Mouse (Mus musculus): ENCODE results near the gene Fcer1g. TPM values are rescaled to one million over a fixed set of nuclear protein-coding genes. Genes with fewer than 3 reads are reported as not detected.

Gene Fcer1g
- polyA plus RNA-seq, 1 experiment from 2014 or later, result 28.0 TPM

DNA sequence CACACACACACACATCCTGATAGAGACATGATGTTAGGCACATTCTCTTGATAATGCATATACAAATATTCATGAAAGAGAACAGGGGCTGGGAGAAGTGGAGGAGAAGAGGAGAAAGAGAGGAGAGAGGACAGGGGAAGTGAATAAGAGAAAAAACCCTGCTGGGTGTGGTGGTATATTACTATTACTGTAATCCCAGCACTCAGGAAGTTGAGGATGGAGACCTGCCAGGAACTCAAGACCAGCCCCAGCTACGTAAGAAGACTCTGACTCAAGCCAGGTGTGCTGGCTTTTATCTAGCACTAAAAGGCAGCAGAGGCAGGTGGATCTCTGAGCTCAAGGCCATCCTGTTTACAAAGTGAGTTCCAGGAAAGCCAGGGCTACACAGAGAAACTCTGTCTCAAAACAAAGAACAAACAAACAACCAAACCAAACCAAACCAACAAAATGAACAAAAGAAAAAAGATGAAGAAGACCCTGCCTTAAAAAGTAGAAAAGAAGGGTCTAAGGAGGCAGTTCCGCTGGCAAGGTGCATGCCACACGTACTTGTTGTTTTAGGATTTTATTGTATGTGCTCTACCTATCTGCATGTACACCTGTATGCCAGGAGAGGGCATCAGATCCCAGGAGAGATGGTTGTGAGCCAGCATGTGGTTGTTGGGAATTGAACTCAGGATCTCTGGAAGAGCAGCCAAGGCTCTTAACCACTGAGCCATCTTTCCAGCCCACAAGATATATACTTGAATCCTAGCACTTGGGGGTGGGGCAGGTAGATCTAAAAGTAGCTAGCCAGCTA, 29.7 kb upstream of the Fcer1g start:
- Histone ChIP-seq H3K9me3 (replicated peaks) (no peaks in the 10 kb centered on the region), H3K4me1 (replicated peaks) (peaks cover 22% of the 10 kb centered on the region), H3K4me3 (no peak overlapping the region), H3K27me3 (no peaks in the 10 kb centered on the region), H3K36me3 (no peaks in the 10 kb centered on the region), H3K9ac (no peak overlapping the region), H3K4me2 (peak overlapping the region; percentile 67), H3K27ac (peak overlapping the region; percentile 96)
- ATAC-seq (replicated peaks; ENCODE audit: insufficient number of reproducible peaks, insufficient read depth, low FRiP score, low read depth), result no peak; the same call in 1 of the 2 replicates
- WGBS, result 70% methylated on average over 3 of the region's 3 CpGs

DNA sequence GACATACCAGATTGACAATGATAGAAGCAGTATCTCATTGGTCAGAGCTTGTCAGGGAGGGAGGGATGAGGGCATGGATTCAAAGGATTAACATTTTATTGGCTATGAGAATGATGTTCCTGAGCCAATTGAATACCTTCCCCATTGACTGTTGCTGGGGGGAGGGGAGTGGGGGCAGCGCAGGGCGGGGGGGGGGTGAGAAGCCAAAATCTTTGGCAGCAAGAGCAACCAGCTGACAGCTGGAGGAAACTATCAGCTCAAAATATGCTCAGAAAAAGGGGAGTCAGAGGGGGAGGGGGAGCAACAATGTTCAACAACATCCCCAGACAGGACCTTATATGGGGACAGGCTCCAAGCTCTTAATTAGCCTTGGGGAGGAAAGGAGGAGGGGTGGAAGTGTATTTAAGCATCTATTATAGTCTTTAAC, 29.0 kb upstream of the Fcer1g start:
- Histone ChIP-seq H3K4me1 (replicated peaks) (peaks cover 23% of the 10 kb centered on the region), H3K4me3 (peak overlapping the region; percentile 34; the same call in 1 of the 2 replicates), H3K9ac (no peak overlapping the region), H3K9me3 (replicated peaks) (no peaks in the 10 kb centered on the region), H3K27ac (peak overlapping the region; percentile 96), H3K4me2 (peak overlapping the region; percentile 67), H3K36me3 (no peaks in the 10 kb centered on the region), H3K27me3 (no peaks in the 10 kb centered on the region)
- WGBS, result 0% methylated on average over 2 of the region's 2 CpGs
- ATAC-seq (replicated peaks; ENCODE audit: insufficient number of reproducible peaks, insufficient read depth, low FRiP score, low read depth), result peak; percentile 84

DNA sequence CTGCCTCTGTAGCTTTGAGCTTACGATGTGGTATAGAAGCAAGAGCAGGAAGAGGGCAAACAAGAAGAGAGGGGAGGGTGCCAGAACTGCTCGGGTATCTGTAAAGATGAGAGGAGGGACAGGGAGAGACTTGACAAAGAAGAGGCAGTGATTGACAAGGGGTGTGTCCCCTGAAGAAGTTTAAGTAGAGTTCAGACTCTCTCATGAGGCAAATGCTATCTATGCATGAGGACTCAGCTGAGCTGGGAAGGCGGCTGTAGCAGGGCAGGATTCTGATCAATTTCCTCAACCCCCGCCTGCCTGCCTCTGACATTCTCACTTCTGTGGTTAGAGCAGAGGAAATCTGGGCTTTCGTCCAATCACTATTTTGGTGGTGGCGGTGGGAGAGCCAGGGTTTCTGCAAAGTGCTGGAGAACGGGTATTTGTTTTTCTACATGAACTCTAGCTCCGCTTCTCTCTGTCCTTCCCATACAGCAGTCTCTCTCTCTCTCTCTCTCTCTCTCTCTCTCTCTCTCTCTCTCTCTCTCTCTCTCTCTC, 28.5 kb upstream of the Fcer1g start:
- ATAC-seq (replicated peaks; ENCODE audit: insufficient number of reproducible peaks, insufficient read depth, low FRiP score, low read depth), result peak; percentile 83
- Histone ChIP-seq H3K27me3 (no peaks in the 10 kb centered on the region), H3K9me3 (replicated peaks) (no peaks in the 10 kb centered on the region), H3K36me3 (no peaks in the 10 kb centered on the region; the same call in 1 of the 2 replicates), H3K4me1 (replicated peaks) (peaks cover 23% of the 10 kb centered on the region), H3K9ac (peak overlapping the region; percentile 34; the same call in 1 of the 2 replicates), H3K27ac (peak overlapping the region; percentile 96), H3K4me3 (peak overlapping the region; percentile 34), H3K4me2 (peak overlapping the region; percentile 67)
- WGBS, result 1% methylated on average over 8 of the region's 8 CpGs

DNA sequence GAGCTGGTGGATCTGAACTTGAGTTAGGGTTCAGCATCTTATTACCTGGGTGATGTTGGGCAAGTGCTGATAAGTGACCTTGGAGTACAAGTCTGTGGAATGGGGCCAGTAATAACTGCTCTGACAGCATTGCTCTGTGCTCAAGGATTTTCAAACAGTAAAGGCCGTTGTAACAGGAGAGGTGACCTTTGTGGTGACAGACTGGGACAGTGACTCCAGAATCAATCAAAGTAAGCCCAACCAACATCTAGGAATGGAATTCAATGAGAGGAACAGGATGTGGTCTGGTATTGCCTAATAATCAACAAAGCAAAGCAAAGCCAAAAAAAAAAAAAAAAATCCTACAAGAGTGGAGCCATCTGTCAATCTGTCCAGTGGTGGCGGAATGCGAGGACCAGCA, 26.2 kb upstream of the Fcer1g start:
- H3K4me1 ChIP-seq (replicated peaks), result peaks cover 23% of the 10 kb centered on the region
- no peak overlapping the region for H3K4me2 ChIP-seq
- H3K9ac ChIP-seq, result no peak overlapping the region
- no peak for ATAC-seq (replicated peaks; ENCODE audit: insufficient number of reproducible peaks, insufficient read depth, low FRiP score, low read depth)
- H3K9me3 ChIP-seq (replicated peaks), result no peaks in the 10 kb centered on the region
- H3K27me3 ChIP-seq, result no peaks in the 10 kb centered on the region
- H3K4me3 ChIP-seq, result no peak overlapping the region
- no peaks in the 10 kb centered on the region; the same call in 1 of the 2 replicates for H3K36me3 ChIP-seq
- WGBS, result 67% methylated on average over 3 of the region's 3 CpGs
- H3K27ac ChIP-seq, result no peak overlapping the region

DNA sequence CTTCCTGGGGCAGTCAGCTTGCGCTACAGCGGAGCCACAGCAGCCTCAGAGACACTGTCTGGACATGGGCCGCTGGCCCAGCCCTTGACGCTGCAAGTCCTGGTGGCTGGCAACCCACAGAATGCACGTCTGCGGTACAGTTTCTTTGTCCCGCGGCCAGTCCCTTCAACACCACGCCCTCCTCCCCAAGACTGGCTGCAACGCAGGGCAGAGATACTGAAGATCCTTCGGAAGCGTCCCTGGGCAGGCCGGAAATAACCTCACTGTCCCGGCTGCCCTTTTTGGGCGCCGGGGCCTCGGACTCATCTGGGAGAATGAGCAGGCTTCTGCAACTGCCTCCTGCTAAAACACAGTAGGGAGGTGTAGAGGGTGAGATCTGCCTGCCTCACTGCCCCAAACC, 24.8 kb upstream of the Fcer1g start:
- peaks cover 21% of the 10 kb centered on the region for H3K4me1 ChIP-seq (replicated peaks)
- no peak overlapping the region for H3K4me3 ChIP-seq
- no peaks in the 10 kb centered on the region for H3K9me3 ChIP-seq (replicated peaks)
- WGBS, result 55% methylated on average over 17 of the region's 17 CpGs
- no peaks in the 10 kb centered on the region; the same call in 1 of the 2 replicates for H3K36me3 ChIP-seq
- no peak overlapping the region for H3K27ac ChIP-seq
- ATAC-seq (replicated peaks; ENCODE audit: insufficient number of reproducible peaks, insufficient read depth, low FRiP score, low read depth), result no peak
- H3K4me2 ChIP-seq, result no peak overlapping the region
- no peak overlapping the region for H3K9ac ChIP-seq
- no peaks in the 10 kb centered on the region for H3K27me3 ChIP-seq

DNA sequence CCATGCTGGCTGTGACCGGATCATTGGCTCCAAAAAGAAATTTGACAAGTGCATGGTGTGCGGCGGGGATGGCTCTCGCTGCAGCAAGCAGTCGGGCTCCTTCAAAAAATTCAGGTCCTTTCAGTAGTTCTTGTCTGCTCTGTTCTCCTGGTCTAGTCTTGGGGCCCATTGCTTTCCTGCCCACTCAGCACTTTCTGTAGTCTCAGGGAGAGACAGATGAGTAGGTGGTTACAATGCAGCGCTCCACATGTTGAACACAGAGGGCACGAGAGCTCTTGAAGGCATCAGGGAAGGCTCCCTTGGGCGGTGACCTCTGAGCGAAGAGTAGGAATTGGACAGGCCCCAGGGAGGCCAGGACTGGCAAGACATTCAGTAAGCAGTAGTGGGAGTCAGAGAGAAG, 23.6 kb upstream of the Fcer1g start:
- Histone ChIP-seq H3K4me2 (no peak overlapping the region), H3K36me3 (no peaks in the 10 kb centered on the region; the same call in 1 of the 2 replicates), H3K27ac (no peak overlapping the region), H3K9me3 (replicated peaks) (no peaks in the 10 kb centered on the region), H3K27me3 (no peaks in the 10 kb centered on the region), H3K9ac (no peak overlapping the region), H3K4me1 (replicated peaks) (peaks cover 17% of the 10 kb centered on the region), H3K4me3 (no peak overlapping the region)
- WGBS, result 83% methylated on average over 9 of the region's 9 CpGs
- no peak for ATAC-seq (replicated peaks; ENCODE audit: insufficient number of reproducible peaks, insufficient read depth, low FRiP score, low read depth)

DNA sequence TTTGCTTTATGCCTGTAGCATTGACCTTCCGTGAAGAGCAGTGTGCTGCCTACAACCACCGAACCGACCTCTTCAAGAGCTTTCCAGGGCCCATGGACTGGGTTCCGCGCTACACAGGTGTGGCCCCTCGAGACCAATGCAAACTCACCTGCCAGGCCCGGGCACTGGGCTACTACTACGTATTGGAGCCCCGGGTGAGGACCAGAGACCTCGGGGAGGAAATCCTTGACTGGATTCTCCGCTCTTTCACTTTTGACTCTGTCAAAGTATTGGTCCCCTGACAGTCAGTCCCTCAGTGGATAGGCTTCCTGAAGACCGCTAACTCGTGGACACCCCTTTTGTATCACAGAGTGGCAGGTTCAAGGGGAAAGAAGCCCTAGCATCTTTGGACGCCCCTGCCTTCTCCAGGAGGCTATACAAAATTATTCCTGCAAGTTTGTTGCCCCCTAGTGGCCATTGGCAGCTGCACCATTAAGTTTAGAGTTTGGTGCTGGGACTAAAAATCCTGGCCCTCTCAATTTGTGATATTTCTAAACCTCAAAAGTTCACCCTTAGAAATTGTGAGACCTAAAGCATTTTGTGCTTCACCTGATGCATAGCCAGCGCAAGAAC, 22.9 kb upstream of the Fcer1g start:
- no peak overlapping the region for H3K9ac ChIP-seq
- H3K27me3 ChIP-seq, result no peaks in the 10 kb centered on the region
- H3K4me3 ChIP-seq, result no peak overlapping the region
- no peak overlapping the region for H3K27ac ChIP-seq
- H3K4me2 ChIP-seq, result no peak overlapping the region
- no peaks in the 10 kb centered on the region for H3K9me3 ChIP-seq (replicated peaks)
- H3K4me1 ChIP-seq (replicated peaks), result peaks cover 18% of the 10 kb centered on the region
- no peak for ATAC-seq (replicated peaks; ENCODE audit: insufficient number of reproducible peaks, insufficient read depth, low FRiP score, low read depth)
- 53% methylated on average over 15 of the region's 15 CpGs for WGBS
- no peaks in the 10 kb centered on the region; the same call in 1 of the 2 replicates for H3K36me3 ChIP-seq

DNA sequence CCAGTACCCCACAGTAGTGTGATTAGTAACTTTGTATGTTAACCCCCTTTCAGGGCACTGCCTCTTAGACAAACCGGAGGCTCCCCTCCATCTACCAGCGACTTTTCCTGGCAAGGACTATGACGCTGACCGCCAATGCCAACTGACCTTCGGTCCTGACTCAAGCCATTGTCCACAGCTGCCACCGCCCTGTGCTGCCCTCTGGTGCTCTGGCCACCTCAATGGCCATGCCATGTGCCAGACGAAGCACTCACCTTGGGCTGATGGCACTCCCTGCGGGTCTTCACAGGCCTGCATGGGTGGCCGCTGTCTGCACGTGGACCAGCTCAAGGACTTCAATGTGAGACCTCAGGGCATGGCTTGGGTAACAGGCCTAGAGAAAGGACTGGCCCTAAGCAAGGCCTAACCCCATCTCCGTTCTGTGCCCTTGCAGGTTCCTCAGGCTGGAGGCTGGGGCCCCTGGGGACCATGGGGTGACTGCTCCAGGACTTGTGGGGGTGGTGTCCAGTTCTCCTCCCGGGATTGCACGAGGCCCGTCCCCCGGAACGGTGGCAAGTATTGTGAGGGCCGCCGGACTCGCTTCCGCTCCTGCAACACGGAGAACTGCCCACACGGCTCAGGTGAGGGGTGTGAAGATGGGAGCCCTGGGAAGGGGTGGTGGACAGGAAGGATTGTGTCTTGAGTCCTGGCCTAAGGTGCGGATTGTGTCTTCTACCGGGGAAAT, 22.1 kb upstream of the Fcer1g start:
- 85% methylated on average over 24 of the region's 24 CpGs for WGBS
- ATAC-seq (replicated peaks; ENCODE audit: insufficient number of reproducible peaks, insufficient read depth, low FRiP score, low read depth), result no peak

DNA sequence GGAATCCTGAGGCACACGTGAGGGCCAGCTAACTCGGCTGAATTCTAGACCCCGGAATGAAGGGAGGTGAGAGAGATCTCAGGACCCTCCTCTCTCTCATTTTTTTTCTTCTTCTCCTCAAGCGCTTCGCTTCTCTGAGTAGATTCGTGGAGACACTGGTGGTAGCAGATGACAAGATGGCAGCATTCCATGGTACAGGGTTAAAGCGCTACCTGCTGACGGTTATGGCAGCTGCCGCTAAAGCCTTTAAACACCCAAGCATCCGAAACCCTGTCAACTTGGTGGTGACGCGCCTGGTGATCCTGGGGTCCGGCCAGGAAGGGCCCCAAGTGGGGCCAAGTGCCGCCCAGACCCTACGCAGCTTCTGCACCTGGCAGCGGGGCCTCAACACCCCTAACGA, 18.2 kb upstream of the Fcer1g start:
- 58% methylated on average over 17 of the region's 17 CpGs for WGBS
- Histone ChIP-seq H3K4me2 (peak overlapping the region; percentile 63), H3K9me3 (replicated peaks) (no peaks in the 10 kb centered on the region), H3K4me3 (peak overlapping the region; percentile 42), H3K27me3 (peaks cover 3% of the 10 kb centered on the region; the same call in 1 of the 2 replicates), H3K36me3 (no peaks in the 10 kb centered on the region), H3K9ac (peak overlapping the region; percentile 43), H3K27ac (peak overlapping the region; percentile 77), H3K4me1 (replicated peaks) (peaks cover 42% of the 10 kb centered on the region)
- no peak for ATAC-seq (replicated peaks; ENCODE audit: insufficient number of reproducible peaks, insufficient read depth, low FRiP score, low read depth)

More for the DNA sequence above, 22.1 kb upstream of the Fcer1g start:
- H3K9me3 ChIP-seq (replicated peaks), result no peaks in the 10 kb centered on the region
- no peaks in the 10 kb centered on the region for H3K27me3 ChIP-seq
- no peak overlapping the region for H3K4me3 ChIP-seq
- no peak overlapping the region for H3K4me2 ChIP-seq
- no peak overlapping the region for H3K27ac ChIP-seq
- peaks cover 24% of the 10 kb centered on the region for H3K4me1 ChIP-seq (replicated peaks)
- H3K36me3 ChIP-seq, result no peaks in the 10 kb centered on the region; the same call in 1 of the 2 replicates
- H3K9ac ChIP-seq, result no peak overlapping the region

DNA sequence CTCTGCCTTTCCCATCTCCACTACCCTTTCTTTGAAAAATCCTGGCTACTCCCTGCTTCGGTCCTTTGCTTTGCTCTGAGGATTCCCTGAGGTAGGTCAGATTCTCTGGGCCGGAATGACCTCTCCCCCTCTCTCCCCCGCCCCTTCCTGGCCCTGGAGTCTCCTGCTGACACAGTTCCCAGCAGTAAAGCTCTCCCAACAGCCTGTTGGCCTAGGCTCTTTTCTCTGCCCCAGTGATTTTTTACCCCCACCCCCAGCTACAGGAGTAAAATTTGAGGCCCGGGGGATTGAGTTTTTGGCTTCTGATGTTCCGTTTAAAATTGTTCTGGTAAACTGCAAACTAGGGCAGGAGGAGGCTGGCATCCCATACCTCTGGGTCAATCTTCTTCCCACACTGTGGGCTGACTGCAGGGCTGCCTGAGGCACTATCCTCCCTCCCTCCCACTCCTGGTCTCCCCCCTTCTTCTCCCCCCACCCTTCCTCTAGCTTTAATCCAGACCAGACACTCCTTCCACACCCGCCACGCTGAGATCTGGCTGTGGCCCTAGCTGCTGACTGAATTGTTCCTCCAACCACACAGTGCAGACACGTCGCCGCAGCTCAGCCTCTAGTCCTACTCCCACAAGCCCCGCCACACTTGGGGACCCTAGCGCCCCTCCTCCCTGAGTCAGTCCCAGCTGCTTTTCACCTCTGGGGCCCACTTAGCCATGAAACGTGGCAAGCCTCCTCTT, 17.6 kb upstream of the Fcer1g start:
- no peaks in the 10 kb centered on the region for H3K36me3 ChIP-seq
- H3K4me1 ChIP-seq (replicated peaks), result peaks cover 44% of the 10 kb centered on the region

More for the DNA sequence above, 17.6 kb upstream of the Fcer1g start:
- Histone ChIP-seq H3K9me3 (replicated peaks) (no peaks in the 10 kb centered on the region), H3K9ac (peak overlapping the region; percentile 43), H3K27ac (peak overlapping the region; percentile 77), H3K27me3 (peaks cover 3% of the 10 kb centered on the region; the same call in 1 of the 2 replicates), H3K4me3 (peak overlapping the region; percentile 42), H3K4me2 (peak overlapping the region; percentile 63)
- ATAC-seq (replicated peaks; ENCODE audit: insufficient number of reproducible peaks, insufficient read depth, low FRiP score, low read depth), result peak; percentile 27; the same call in 1 of the 2 replicates
- 20% methylated on average over 13 of the region's 13 CpGs for WGBS

All from heart, embryonic 15.5 days (tissue).